Mouse (Mus musculus) heart, postnatal 0 days (tissue): ENCODE data around the gene Tert.

Experiments
- CTCF ChIP-seq: IDR thresholded peaks from 2 replicates; pipeline ENCODE4 v1.5.1; 2016; ENCODE audit warnings: antibody characterized with exemption, control low read depth, low read depth
- EP300 ChIP-seq: IDR thresholded peaks from 2 replicates; pipeline ENCODE4 v1.6.1; 2016; ENCODE audit warnings: antibody characterized with exemption, low read depth

DNA sequence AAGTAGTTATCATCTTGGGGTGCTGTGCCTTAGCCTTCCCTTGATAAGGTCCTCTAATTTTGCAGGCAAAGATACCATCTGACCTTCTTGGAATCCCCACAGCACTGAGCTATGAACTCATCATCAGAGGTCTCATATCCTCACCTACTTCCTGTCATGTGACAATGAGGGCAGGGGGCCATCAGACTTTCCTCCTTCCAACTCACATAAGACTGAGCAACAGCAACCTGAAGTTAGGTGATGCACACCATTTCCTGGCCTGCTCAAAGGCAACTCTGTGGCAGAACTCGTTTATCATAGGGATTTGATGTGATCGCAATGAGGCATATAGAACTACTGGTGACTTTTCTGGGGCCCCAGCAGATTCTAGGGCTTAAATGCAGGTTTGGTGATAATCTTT, 55.5 kb downstream of the Tert start:
- TF ChIP-seq CTCF (no peak), EP300 (no peak)
